15 mouse cellular contexts compared by ENCODE assay signal in genomic region chr3:85117014-85117413, GRCm38 (mm10).
"Had no signal": no experiment of that assay in that cellular context is flagged by ENCODE, and none has a peak within 500 bp of the region (broad histone marks: within the 10 kb centered on the region; RNA-seq: fewer than 3 reads in every experiment).

No protein-coding gene starts in this region.

- DNase-seq: heart, postnatal 36 days; heart, postnatal 4 days; kidney, adult 11 months; kidney, adult 18-20 months; kidney, adult 2 months; kidney, adult 8-10 months; kidney, adult 9 months; kidney, postnatal 14 days; kidney, postnatal 25 days; kidney, postnatal 36 days; layer of hippocampus, postnatal 36 days had no signal

- ATAC-seq: inflammation-experienced regulatory T-cells, adult 6 months; intestine, embryonic 15.5 days; intestine, embryonic 16.5 days; intestine, postnatal 0 days had no signal
